24 mouse cellular contexts compared by ENCODE assay signal in genomic region chr5:119619906-119620305, GRCm38 (mm10). TPM values are rescaled to one million over a fixed set of nuclear protein-coding genes. Genes with fewer than 3 reads are reported as not detected.
DNase-seq lines count a peak whose midpoint lies in the region; ATAC-seq lines count a peak whose summit lies in the region.
"Had no signal": no experiment of that assay in that cellular context is flagged by ENCODE, and none has a peak within 500 bp of the region (broad histone marks: within the 10 kb centered on the region; RNA-seq: fewer than 3 reads in every experiment).

No protein-coding gene starts in this region.

- no peak overlapping the region for H3K9ac ChIP-seq in midbrain, embryonic 11.5 days (ENCODE audit: low read length)
- H3K9ac ChIP-seq in midbrain, embryonic 13.5 days (replicated peaks) = no peak overlapping the region
- H3K9ac ChIP-seq in limb, embryonic 11.5 days (ENCODE audit: low read length) = no peak overlapping the region
- H3K9ac ChIP-seq: forebrain, postnatal 0 days; hindbrain, embryonic 14.5 days; liver, embryonic 15.5 days; neural tube, embryonic 15.5 days had no signal

- no peaks in the 10 kb centered on the region for H3K4me1 ChIP-seq in midbrain, embryonic 11.5 days (ENCODE audit: control insufficient read depth, insufficient read depth, low read length)
- H3K4me1 ChIP-seq in midbrain, embryonic 13.5 days (replicated peaks) = no peaks in the 10 kb centered on the region
- peaks cover 12% of the 10 kb centered on the region for H3K4me1 ChIP-seq in limb, embryonic 11.5 days (ENCODE audit: control insufficient read depth, insufficient read depth, low read length)
- H3K4me1 ChIP-seq: liver, embryonic 15.5 days; midbrain, embryonic 10.5 days had no signal

- H3K4me2 ChIP-seq in midbrain, embryonic 11.5 days = no peak overlapping the region
- H3K4me2 ChIP-seq in midbrain, embryonic 13.5 days (replicated peaks) = no peak overlapping the region
- no peak overlapping the region for H3K4me2 ChIP-seq in limb, embryonic 11.5 days (ENCODE audit: low read depth, severe bottlenecking)
- H3K4me2 ChIP-seq: hindbrain, embryonic 14.5 days; liver, embryonic 15.5 days; neural tube, embryonic 15.5 days had no signal

- H3K27ac ChIP-seq in midbrain, embryonic 11.5 days (ENCODE audit: low read depth, low read length) = no peak overlapping the region
- no peak overlapping the region for H3K27ac ChIP-seq in midbrain, embryonic 13.5 days
- 0 out of 2 replicates have a peak overlapping the region, but pooled peaks have one; percentile 5 for H3K27ac ChIP-seq in limb, embryonic 11.5 days (replicated peaks; ENCODE audit: low read depth, low read length)
- H3K27ac ChIP-seq: hindbrain, embryonic 14.5 days; left cerebral cortex, adult 2 months; liver, embryonic 15.5 days; macrophage; midbrain, embryonic 10.5 days; neural tube, embryonic 15.5 days had no signal

- ATAC-seq in midbrain, embryonic 11.5 days (ENCODE audit: low FRiP score) = no peak
- ATAC-seq in midbrain, embryonic 13.5 days = no peak
- no peak for ATAC-seq in limb, embryonic 11.5 days (ENCODE audit: insufficient number of reproducible peaks, low FRiP score, low TSS enrichment, low read depth)
- ATAC-seq: CD4-positive, CD25-positive, alpha-beta regulatory T cell, adult 4 months; forebrain, postnatal 0 days; lung, postnatal 0 days had no signal

- H3K4me3 ChIP-seq in midbrain, embryonic 11.5 days (ENCODE audit: low read depth, low read length) = no peak overlapping the region
- H3K4me3 ChIP-seq in midbrain, embryonic 13.5 days (replicated peaks) = no peak overlapping the region
- no peak overlapping the region for H3K4me3 ChIP-seq in limb, embryonic 11.5 days (ENCODE audit: low read depth, low read length)
- H3K4me3 ChIP-seq: left cerebral cortex, adult 2 months; liver, embryonic 15.5 days; midbrain, embryonic 10.5 days; neural tube, embryonic 15.5 days had no signal

- no peaks in the 10 kb centered on the region for H3K9me3 ChIP-seq in midbrain, embryonic 11.5 days (ENCODE audit: control insufficient read depth, low read length)
- no peaks in the 10 kb centered on the region for H3K9me3 ChIP-seq in midbrain, embryonic 13.5 days
- no peaks in the 10 kb centered on the region for H3K9me3 ChIP-seq in limb, embryonic 11.5 days (ENCODE audit: control insufficient read depth, low read length)
- H3K9me3 ChIP-seq: liver, embryonic 15.5 days; midbrain, embryonic 10.5 days; neural tube, embryonic 15.5 days had no signal

- peaks cover 8% of the 10 kb centered on the region for H3K27me3 ChIP-seq in midbrain, embryonic 11.5 days (ENCODE audit: control insufficient read depth, insufficient read depth, low read length)
- H3K27me3 ChIP-seq in midbrain, embryonic 13.5 days = peaks cover 44% of the 10 kb centered on the region
- peaks cover 13% of the 10 kb centered on the region; the same call in 1 of the 2 replicates for H3K27me3 ChIP-seq in limb, embryonic 11.5 days (ENCODE audit: control insufficient read depth, insufficient read depth, low read length)

- DNase-seq in cerebellum, postnatal 14 days = peak; percentile 20 to 32
- no peak for DNase-seq in cerebellum, adult 9-11 months
- DNase-seq in midbrain, embryonic 11.5 days (ENCODE audit: low spot score, missing footprints) = peak; percentile 41
- peak; percentile 62 for DNase-seq in limb, embryonic 11.5 days (ENCODE audit: low spot score)
- DNase-seq in gastrocnemius, adult 18-20 months (ENCODE audit: low spot score) = no peak
- DNase-seq in right cerebral cortex, postnatal 4 days = no peak
- DNase-seq in urinary bladder, postnatal 36 days (ENCODE audit: low spot score in 2 of 2) = no peak
- DNase-seq: adrenal gland, postnatal 36 days; cerebellum, adult 18-20 months; forebrain, postnatal 0 days; gastrocnemius, postnatal 36 days; kidney, adult 8-10 months; kidney, postnatal 10 days; liver; thymus, adult 2 months had no signal

- WGBS in midbrain, embryonic 11.5 days = 48% methylated on average over 8 of the region's 8 CpGs
- 59% methylated on average over 8 of the region's 8 CpGs for WGBS in midbrain, embryonic 13.5 days
- 14% methylated on average over 8 of the region's 8 CpGs for WGBS in limb, embryonic 11.5 days

- no peaks in the 10 kb centered on the region for H3K36me3 ChIP-seq in midbrain, embryonic 11.5 days (ENCODE audit: control insufficient read depth, insufficient read depth, low read length)
- H3K36me3 ChIP-seq in midbrain, embryonic 13.5 days = no peaks in the 10 kb centered on the region
- no peaks in the 10 kb centered on the region for H3K36me3 ChIP-seq in limb, embryonic 11.5 days (ENCODE audit: control insufficient read depth, insufficient read depth, low read length)
- H3K36me3 ChIP-seq: liver, embryonic 15.5 days; midbrain, embryonic 10.5 days; neural tube, embryonic 15.5 days had no signal

RNA-seq across cellular contexts. Expression of gene Tbx3, which starts 50.6 kb away (rescaled TPM):
- 1.3 and 1.4 TPM in 2 replicates for polyA plus RNA-seq in midbrain, embryonic 11.5 days (2014; fragmentation: Nextera tagmentation; extraction: Ambion mirVana)
- polyA plus RNA-seq in midbrain, embryonic 13.5 days (2015; fragmentation: Nextera tagmentation; extraction: Ambion mirVana) = 1.6 and 2.3 TPM in 2 replicates
- 42.6 and 52.2 TPM in 2 replicates for polyA plus RNA-seq in limb, embryonic 11.5 days (2014; fragmentation: Nextera tagmentation; extraction: Ambion mirVana)
- 1 to 10 TPM; 4.5 to 8.7 TPM for total RNA-seq in gastrocnemius, adult 18-20 months (2021)
- polyA plus RNA-seq: macrophage had no signal

Comparison
In these comparisons a context has a peak if more than half of its experiments do, and no peak if none do; other contexts are left out.
1. DNase-seq: peak in cerebellum, postnatal 14 days (2 of 2), midbrain, embryonic 11.5 days (single experiment) and limb, embryonic 11.5 days (single experiment); none in cerebellum, adult 9-11 months (single experiment), gastrocnemius, adult 18-20 months (single experiment), right cerebral cortex, postnatal 4 days (single experiment) and urinary bladder, postnatal 36 days (0 of 2).
2. RNA of gene Tbx3, which starts 50.6 kb away (polyA plus RNA-seq): 42.6 to 52.2 TPM in limb, embryonic 11.5 days; 1.6 to 2.3 TPM in midbrain, embryonic 13.5 days and 1.3 to 1.4 TPM in midbrain, embryonic 11.5 days; every median in the first group is over 10 times any median in the second.